14 mouse cellular contexts compared by ENCODE assay signal in genomic region chr17:43368171-43368576, GRCm38 (mm10). TPM values are rescaled to one million over a fixed set of nuclear protein-coding genes. Genes with fewer than 3 reads are reported as not detected.
DNase-seq lines count a peak whose midpoint lies in the region; ATAC-seq lines count a peak whose summit lies in the region.
"Had no signal": no experiment of that assay in that cellular context is flagged by ENCODE, and none has a peak within 500 bp of the region (broad histone marks: within the 10 kb centered on the region; RNA-seq: fewer than 3 reads in every experiment).

No protein-coding gene starts in this region.

- no peaks in the 10 kb centered on the region for H3K36me3 ChIP-seq in intestine, embryonic 16.5 days (ENCODE audit: control insufficient read depth, insufficient read depth, low read length)
- H3K36me3 ChIP-seq in intestine, embryonic 15.5 days: no peaks in the 10 kb centered on the region
- no peaks in the 10 kb centered on the region for H3K36me3 ChIP-seq in lung, embryonic 16.5 days (ENCODE audit: control insufficient read depth, insufficient read depth, low read length)
- no peaks in the 10 kb centered on the region for H3K36me3 ChIP-seq in heart, embryonic 13.5 days
- H3K36me3 ChIP-seq in neural tube, embryonic 15.5 days: no peaks in the 10 kb centered on the region
- H3K36me3 ChIP-seq: embryonic facial prominence, embryonic 15.5 days; midbrain, embryonic 15.5 days had no signal

- peak overlapping the region; percentile 65 for H3K27ac ChIP-seq in intestine, embryonic 16.5 days (ENCODE audit: low read length)
- no peak overlapping the region for H3K27ac ChIP-seq in intestine, embryonic 15.5 days
- H3K27ac ChIP-seq in lung, embryonic 16.5 days (ENCODE audit: low read length): peak overlapping the region; percentile 84
- H3K27ac ChIP-seq in heart, embryonic 13.5 days (replicated peaks): peak overlapping the region; percentile 82
- no peak overlapping the region for H3K27ac ChIP-seq in neural tube, embryonic 15.5 days (replicated peaks)
- H3K27ac ChIP-seq: embryonic facial prominence, embryonic 15.5 days; macrophage; midbrain, embryonic 15.5 days had no signal

- WGBS in intestine, embryonic 16.5 days: 52% methylated on average over 5 of the region's 5 CpGs
- 55% methylated on average over 5 of the region's 5 CpGs for WGBS in intestine, embryonic 15.5 days
- WGBS in lung, embryonic 16.5 days: 45% methylated on average over 5 of the region's 5 CpGs
- whole genome bisulfite sequencing in heart, embryonic 13.5 days: 56% methylated on average over 5 of the region's 5 CpGs
- 49% methylated on average over 5 of the region's 5 CpGs for WGBS in neural tube, embryonic 15.5 days

- 0 out of 2 replicates have a peak, but pooled peaks cover 1% of the 10 kb centered on the region for H3K4me1 ChIP-seq in intestine, embryonic 16.5 days (ENCODE audit: control insufficient read depth, insufficient read depth, low read length)
- H3K4me1 ChIP-seq in intestine, embryonic 15.5 days (replicated peaks): no peaks in the 10 kb centered on the region
- H3K4me1 ChIP-seq in lung, embryonic 16.5 days (replicated peaks; ENCODE audit: control insufficient read depth, insufficient read depth, low read length): peaks cover 12% of the 10 kb centered on the region
- peaks cover 34% of the 10 kb centered on the region for H3K4me1 ChIP-seq in heart, embryonic 13.5 days
- H3K4me1 ChIP-seq in neural tube, embryonic 15.5 days: no peaks in the 10 kb centered on the region
- H3K4me1 ChIP-seq: embryonic facial prominence, embryonic 15.5 days; midbrain, embryonic 15.5 days had no signal

- H3K27me3 ChIP-seq in intestine, embryonic 16.5 days (replicated peaks; ENCODE audit: control insufficient read depth, insufficient read depth, low read length): no peaks in the 10 kb centered on the region
- no peaks in the 10 kb centered on the region for H3K27me3 ChIP-seq in intestine, embryonic 15.5 days (replicated peaks)
- no peaks in the 10 kb centered on the region for H3K27me3 ChIP-seq in lung, embryonic 16.5 days (ENCODE audit: control insufficient read depth, insufficient read depth, low read depth, low read length)
- peaks cover 14% of the 10 kb centered on the region for H3K27me3 ChIP-seq in heart, embryonic 13.5 days (replicated peaks)
- no peaks in the 10 kb centered on the region for H3K27me3 ChIP-seq in neural tube, embryonic 15.5 days (replicated peaks)
- H3K27me3 ChIP-seq: embryonic facial prominence, embryonic 15.5 days; midbrain, embryonic 15.5 days had no signal

- no peak overlapping the region for H3K4me2 ChIP-seq in intestine, embryonic 16.5 days (ENCODE audit: low read depth, low read length)
- no peak overlapping the region for H3K4me2 ChIP-seq in intestine, embryonic 15.5 days (replicated peaks)
- no peak overlapping the region for H3K4me2 ChIP-seq in lung, embryonic 16.5 days (ENCODE audit: low read depth, low read length)
- no peak overlapping the region for H3K4me2 ChIP-seq in heart, embryonic 13.5 days
- no peak overlapping the region for H3K4me2 ChIP-seq in neural tube, embryonic 15.5 days
- H3K4me2 ChIP-seq: embryonic facial prominence, embryonic 15.5 days; midbrain, embryonic 15.5 days had no signal

- no peak overlapping the region for H3K9ac ChIP-seq in intestine, embryonic 16.5 days (ENCODE audit: low read depth, low read length)
- no peak overlapping the region for H3K9ac ChIP-seq in intestine, embryonic 15.5 days
- H3K9ac ChIP-seq in lung, embryonic 16.5 days (ENCODE audit: low read length): no peak overlapping the region; the same call in 1 of the 2 replicates
- H3K9ac ChIP-seq in heart, embryonic 13.5 days: no peak overlapping the region
- no peak overlapping the region for H3K9ac ChIP-seq in neural tube, embryonic 15.5 days (replicated peaks)
- H3K9ac ChIP-seq: embryonic facial prominence, embryonic 15.5 days; midbrain, embryonic 15.5 days had no signal

- no peaks in the 10 kb centered on the region for H3K9me3 ChIP-seq in intestine, embryonic 16.5 days (ENCODE audit: control insufficient read depth, low read length)
- H3K9me3 ChIP-seq in intestine, embryonic 15.5 days: no peaks in the 10 kb centered on the region
- H3K9me3 ChIP-seq in lung, embryonic 16.5 days (ENCODE audit: control insufficient read depth, low read length): no peaks in the 10 kb centered on the region
- H3K9me3 ChIP-seq in heart, embryonic 13.5 days: no peaks in the 10 kb centered on the region
- H3K9me3 ChIP-seq in neural tube, embryonic 15.5 days (replicated peaks): no peaks in the 10 kb centered on the region
- H3K9me3 ChIP-seq: embryonic facial prominence, embryonic 15.5 days; midbrain, embryonic 15.5 days had no signal

- no peak overlapping the region for H3K4me3 ChIP-seq in intestine, embryonic 16.5 days (ENCODE audit: low read length)
- H3K4me3 ChIP-seq in intestine, embryonic 15.5 days (replicated peaks): no peak overlapping the region
- H3K4me3 ChIP-seq in lung, embryonic 16.5 days (ENCODE audit: low read length): no peak overlapping the region
- H3K4me3 ChIP-seq in heart, embryonic 13.5 days: no peak overlapping the region
- no peak overlapping the region for H3K4me3 ChIP-seq in neural tube, embryonic 15.5 days (replicated peaks)
- H3K4me3 ChIP-seq: embryonic facial prominence, embryonic 15.5 days; midbrain, embryonic 15.5 days had no signal

- no peak for DNase-seq in lung, postnatal 14 days
- DNase-seq in kidney, postnatal 36 days: peak; percentile 22 to 35
- no peak for DNase-seq in T-cell, adult 2 months (ENCODE audit: low spot score)
- DNase-seq: adrenal gland, adult 2 months; cerebellum, postnatal 36 days; thymus, postnatal 4 days had no signal

- ATAC-seq in intestine, embryonic 16.5 days: no peak
- no peak for ATAC-seq in intestine, embryonic 15.5 days
- ATAC-seq in lung, embryonic 16.5 days (ENCODE audit: low read depth): peak; percentile 32; the same call in 1 of the 2 replicates
- no peak for ATAC-seq in heart, embryonic 13.5 days (ENCODE audit: extremely low read depth, insufficient number of reproducible peaks, low FRiP score, low TSS enrichment)
- no peak for ATAC-seq in neural tube, embryonic 15.5 days (ENCODE audit: low FRiP score)
- ATAC-seq: midbrain, embryonic 15.5 days had no signal

RNA-seq across cellular contexts. Expression of gene Adgrf5, which starts 7.9 kb away (rescaled TPM):
- polyA plus RNA-seq in intestine, embryonic 16.5 days (2015; fragmentation: Nextera tagmentation; extraction: Ambion mirVana): 10.3 and 10.6 TPM in 2 replicates
- polyA plus RNA-seq in intestine, embryonic 15.5 days (2015; fragmentation: Nextera tagmentation; extraction: Ambion mirVana): 11.6 and 11.8 TPM in 2 replicates
- polyA plus RNA-seq in lung, embryonic 16.5 days (2015; fragmentation: Nextera tagmentation; extraction: Ambion mirVana): 34.5 and 34.9 TPM in 2 replicates
- polyA plus RNA-seq in heart, embryonic 13.5 days (2015; fragmentation: Nextera tagmentation; extraction: Ambion mirVana): 17.4 and 18.7 TPM in 2 replicates
- 7.3 and 9.4 TPM in 2 replicates for polyA plus RNA-seq in neural tube, embryonic 15.5 days (2015; fragmentation: Nextera tagmentation; extraction: Ambion mirVana)

Comparison
In these comparisons a context has a peak if more than half of its experiments do, and no peak if none do; other contexts are left out.
1. H3K27ac ChIP-seq: peak in intestine, embryonic 16.5 days (single experiment), lung, embryonic 16.5 days (single experiment) and heart, embryonic 13.5 days (single experiment); none in intestine, embryonic 15.5 days (single experiment) and neural tube, embryonic 15.5 days (single experiment).
2. DNase-seq: peak in kidney, postnatal 36 days (2 of 2); none in lung, postnatal 14 days (single experiment) and T-cell, adult 2 months (single experiment).